Mouse (Mus musculus): ENCODE data around the gene Aars2. TPM values are rescaled to one million over a fixed set of nuclear protein-coding genes. Genes with fewer than 3 reads are reported as not detected.

Gene Aars2
- polyA plus RNA-seq (2014; fragmentation: Nextera tagmentation; extraction: Ambion mirVana), result 17.0 and 17.4 TPM in 2 replicates

- Histone ChIP-seq H3K9me3 (ENCODE audit: low read depth, low read length) (no peaks in the 10 kb centered on the region), H3K27ac (ENCODE audit: low read depth) (peak within 1 kb of the TSS; percentile 70; the same call in 1 of the 2 replicates), H3K4me1 (ENCODE audit: insufficient read depth) (no peaks in the 10 kb centered on the region; the same call in 1 of the 2 replicates), H3K27me3 (ENCODE audit: insufficient read depth, low read length) (no peaks in the 10 kb centered on the region), H3K36me3 (ENCODE audit: insufficient read depth) (peaks cover 26% of the 10 kb centered on the region), H3K9ac (peak within 1 kb of the TSS; percentile 70), H3K4me3 (ENCODE audit: low read depth, low read length) (peak within 1 kb of the TSS; percentile 75), H3K4me2 (peak within 1 kb of the TSS; percentile 60)
- ATAC-seq (ENCODE audit: insufficient read depth), result peak; percentile 94
- peak; percentile 85 for TF ChIP-seq CTCF (IDR thresholded peaks at IDR 0.05; ENCODE audit: low read depth)
- DNase-seq, result peak; percentile 96
- under 1% methylated on average over 42 of the region's 42 CpGs for WGBS
Measured at GRCm38 (mm10) chr17:45506700-45507189, at the start of gene Aars2. Gene Aars2, plus strand, starts transcription at chr17:45506841.

- Histone ChIP-seq H3K4me3 (ENCODE audit: low read depth, low read length) (no peak overlapping the region), H3K4me1 (ENCODE audit: insufficient read depth) (no peaks in the 10 kb centered on the region), H3K4me2 (no peak overlapping the region), H3K36me3 (ENCODE audit: insufficient read depth) (no peaks in the 10 kb centered on the region), H3K27me3 (ENCODE audit: insufficient read depth, low read length) (no peaks in the 10 kb centered on the region), H3K9me3 (ENCODE audit: low read depth, low read length) (no peaks in the 10 kb centered on the region), H3K27ac (ENCODE audit: low read depth) (no peak overlapping the region), H3K9ac (no peak overlapping the region)
- DNase-seq (no peak), ATAC-seq (ENCODE audit: insufficient read depth) (no peak)
- no peak; the same call in 1 of the 2 replicates for TF ChIP-seq CTCF (IDR thresholded peaks at IDR 0.05; ENCODE audit: low read depth)
- 85% methylated on average over 5 of the region's 5 CpGs for WGBS
Measured at GRCm38 (mm10) chr17:45457487-45457886, 49.2 kb upstream of the Aars2 start.

- H3K9me3 ChIP-seq (ENCODE audit: low read depth, low read length), result no peaks in the 10 kb centered on the region
- WGBS, result 82% methylated on average over 4 of the region's 4 CpGs
- H3K4me2 ChIP-seq, result no peak overlapping the region
- no peak overlapping the region for H3K9ac ChIP-seq
- no peak overlapping the region for H3K4me3 ChIP-seq (ENCODE audit: low read depth, low read length)
- DNase-seq (no peak), ATAC-seq (ENCODE audit: insufficient read depth) (no peak)
- H3K36me3 ChIP-seq (ENCODE audit: insufficient read depth), result no peaks in the 10 kb centered on the region
- no peaks in the 10 kb centered on the region for H3K27me3 ChIP-seq (ENCODE audit: insufficient read depth, low read length)
- H3K4me1 ChIP-seq (ENCODE audit: insufficient read depth), result no peaks in the 10 kb centered on the region
- TF ChIP-seq CTCF (IDR thresholded peaks at IDR 0.05; ENCODE audit: low read depth), result no peak
- H3K27ac ChIP-seq (ENCODE audit: low read depth), result no peak overlapping the region
Measured at GRCm38 (mm10) chr17:45458516-45458915, 48.1 kb upstream of the Aars2 start.

DNA sequence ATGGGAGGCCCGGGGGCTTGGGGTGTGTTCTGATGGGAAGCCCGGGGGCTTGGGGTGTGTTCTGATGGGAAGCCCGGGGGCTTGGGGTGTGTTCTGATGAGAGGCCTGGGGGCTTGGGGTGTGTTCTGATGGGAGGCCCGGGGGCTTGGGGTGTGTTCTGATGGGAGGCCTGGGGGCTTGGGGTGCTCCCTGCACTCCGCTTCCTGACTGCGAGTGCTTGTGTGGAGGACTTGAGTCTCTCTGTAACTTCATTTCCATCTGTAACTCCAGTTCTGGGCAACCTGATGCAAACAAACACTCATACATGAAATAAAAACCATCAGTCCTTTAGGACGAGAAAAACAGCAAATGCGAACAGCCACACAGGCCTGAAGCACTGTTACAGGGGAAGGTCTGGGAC is 47.6 kb upstream of the Aars2 start:
- H3K9me3 ChIP-seq (ENCODE audit: low read depth, low read length), result no peaks in the 10 kb centered on the region
- ATAC-seq (ENCODE audit: insufficient read depth) (no peak), DNase-seq (no peak)
- no peaks in the 10 kb centered on the region for H3K27me3 ChIP-seq (ENCODE audit: insufficient read depth, low read length)
- no peak for TF ChIP-seq CTCF (IDR thresholded peaks at IDR 0.05; ENCODE audit: low read depth)
- H3K27ac ChIP-seq (ENCODE audit: low read depth), result no peak overlapping the region
- no peaks in the 10 kb centered on the region for H3K4me1 ChIP-seq (ENCODE audit: insufficient read depth)
- H3K36me3 ChIP-seq (ENCODE audit: insufficient read depth), result no peaks in the 10 kb centered on the region
- H3K9ac ChIP-seq, result no peak overlapping the region
- no peak overlapping the region for H3K4me3 ChIP-seq (ENCODE audit: low read depth, low read length)
- no peak overlapping the region for H3K4me2 ChIP-seq
- 73% methylated on average over 7 of the region's 8 CpGs for WGBS

- Histone ChIP-seq H3K9me3 (ENCODE audit: low read depth, low read length) (peaks cover 3% of the 10 kb centered on the region; the same call in 1 of the 2 replicates), H3K9ac (no peak overlapping the region), H3K4me1 (ENCODE audit: insufficient read depth) (no peaks in the 10 kb centered on the region), H3K4me2 (no peak overlapping the region), H3K36me3 (ENCODE audit: insufficient read depth) (no peaks in the 10 kb centered on the region), H3K27ac (ENCODE audit: low read depth) (no peak overlapping the region), H3K4me3 (ENCODE audit: low read depth, low read length) (no peak overlapping the region), H3K27me3 (ENCODE audit: insufficient read depth, low read length) (no peaks in the 10 kb centered on the region)
- DNase-seq (no peak), ATAC-seq (ENCODE audit: insufficient read depth) (no peak)
- WGBS, result 89% methylated on average over 4 of the region's 4 CpGs
- TF ChIP-seq CTCF (IDR thresholded peaks at IDR 0.05; ENCODE audit: low read depth), result no peak
Measured at GRCm38 (mm10) chr17:45462506-45462905, 44.1 kb upstream of the Aars2 start.

DNA sequence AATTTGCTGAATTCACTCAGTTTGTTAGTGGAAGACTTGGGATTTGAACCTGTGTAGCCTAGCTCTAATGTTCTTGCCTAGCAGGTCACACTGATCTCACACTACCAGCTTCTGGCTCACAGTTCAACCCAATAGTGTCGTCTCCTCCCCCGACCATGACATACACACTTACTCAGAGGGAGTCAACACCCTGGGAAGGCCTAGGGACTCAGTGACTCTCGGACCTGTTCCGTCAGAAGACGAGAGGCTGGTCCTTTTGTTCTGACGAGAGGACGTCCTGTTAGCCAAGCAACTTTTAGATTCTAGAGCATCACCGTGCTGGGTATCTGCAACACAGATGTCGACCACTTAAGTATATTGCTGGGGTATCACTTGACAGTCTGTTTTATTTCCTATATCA is 42.4 kb upstream of the Aars2 start:
- TF ChIP-seq CTCF (IDR thresholded peaks at IDR 0.05; ENCODE audit: low read depth), result no peak
- H3K4me2 ChIP-seq, result no peak overlapping the region
- H3K4me3 ChIP-seq (ENCODE audit: low read depth, low read length), result no peak overlapping the region
- no peaks in the 10 kb centered on the region for H3K4me1 ChIP-seq (ENCODE audit: insufficient read depth)
- peaks cover 7% of the 10 kb centered on the region; the same call in 1 of the 2 replicates for H3K9me3 ChIP-seq (ENCODE audit: low read depth, low read length)
- no peaks in the 10 kb centered on the region for H3K36me3 ChIP-seq (ENCODE audit: insufficient read depth)
- H3K9ac ChIP-seq, result no peak overlapping the region
- WGBS, result 76% methylated on average over 9 of the region's 9 CpGs
- no peak for DNase-seq
- no peak overlapping the region for H3K27ac ChIP-seq (ENCODE audit: low read depth)
- no peaks in the 10 kb centered on the region for H3K27me3 ChIP-seq (ENCODE audit: insufficient read depth, low read length)
- ATAC-seq (ENCODE audit: insufficient read depth), result no peak

DNA sequence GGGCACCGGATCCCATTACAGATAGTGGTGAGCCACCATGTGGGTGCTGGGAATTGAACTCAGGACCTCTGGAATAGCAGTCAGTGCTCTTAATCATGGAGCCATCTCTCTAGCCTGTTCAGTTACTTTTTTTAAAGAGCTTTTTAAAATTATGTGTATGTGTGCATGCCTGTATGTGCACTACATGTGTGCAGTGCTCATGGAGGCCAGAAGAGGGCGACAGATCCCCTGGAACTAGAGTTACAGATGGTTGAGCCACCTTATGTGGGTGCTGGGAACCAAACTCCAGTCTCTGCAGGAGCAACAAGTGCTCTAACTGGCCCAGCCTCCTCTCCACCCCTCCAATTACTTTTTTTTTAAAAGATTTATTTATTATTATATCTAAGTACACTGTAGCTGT is 39.9 kb upstream of the Aars2 start:
- no peaks in the 10 kb centered on the region for H3K36me3 ChIP-seq (ENCODE audit: insufficient read depth)

More for the DNA sequence above, 39.9 kb upstream of the Aars2 start:
- H3K4me2 ChIP-seq, result no peak overlapping the region
- peaks cover 7% of the 10 kb centered on the region; the same call in 1 of the 2 replicates for H3K9me3 ChIP-seq (ENCODE audit: low read depth, low read length)
- no peak for DNase-seq
- H3K27ac ChIP-seq (ENCODE audit: low read depth), result no peak overlapping the region
- no peak for ATAC-seq (ENCODE audit: insufficient read depth)
- TF ChIP-seq CTCF (IDR thresholded peaks at IDR 0.05; ENCODE audit: low read depth), result no peak
- H3K27me3 ChIP-seq (ENCODE audit: insufficient read depth, low read length), result no peaks in the 10 kb centered on the region
- H3K9ac ChIP-seq, result no peak overlapping the region
- WGBS, result 54% methylated on average over 2 of the region's 2 CpGs
- no peaks in the 10 kb centered on the region for H3K4me1 ChIP-seq (ENCODE audit: insufficient read depth)
- H3K4me3 ChIP-seq (ENCODE audit: low read depth, low read length), result no peak overlapping the region
